9 mouse cellular contexts compared by ENCODE assay signal in the genomic region with DNA sequence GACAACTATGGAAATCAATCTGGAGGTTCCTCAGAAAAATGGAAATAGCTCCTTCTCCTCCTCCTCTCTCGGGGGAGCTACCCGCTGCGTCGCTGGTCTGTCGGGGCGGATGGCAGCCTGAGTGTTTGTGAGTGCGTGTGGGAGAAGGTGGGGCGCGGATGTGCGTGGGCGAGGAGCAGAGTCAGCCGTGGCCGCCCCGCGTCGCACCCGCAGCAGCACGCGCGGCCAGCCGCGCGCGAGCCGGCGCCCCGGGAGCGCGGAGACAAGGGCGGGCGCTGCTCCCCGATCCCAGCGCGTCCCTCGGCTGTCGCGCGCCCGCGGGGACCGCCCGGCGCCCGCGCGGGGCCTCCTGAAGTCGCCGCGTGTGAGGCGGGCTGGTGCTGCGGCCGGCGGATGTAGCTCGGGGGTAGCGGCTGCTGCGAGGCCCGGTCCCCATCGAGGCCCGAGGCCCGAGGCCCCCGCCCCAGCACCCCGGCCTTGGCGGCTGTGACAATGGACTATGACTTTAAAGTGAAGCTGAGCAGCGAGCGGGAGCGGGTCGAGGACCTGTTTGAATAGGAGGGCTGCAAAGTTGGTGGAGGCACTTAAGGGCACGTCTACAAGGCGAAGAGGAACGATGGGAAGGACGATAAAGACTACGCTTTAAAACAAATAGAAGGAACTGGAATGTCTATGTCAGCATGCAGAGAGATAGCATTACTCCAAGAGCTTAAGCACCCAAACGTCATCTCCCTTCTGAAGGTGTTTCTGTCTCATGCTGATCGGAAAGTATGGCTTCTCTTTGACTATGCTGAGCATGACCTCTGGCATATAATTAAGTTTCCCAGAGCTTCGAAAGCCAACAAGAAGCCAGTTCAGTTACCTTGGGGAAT. TPM values are rescaled to one million over a fixed set of nuclear protein-coding genes. Genes with fewer than 3 reads are reported as not detected.
A peak's percentile ranks its signal among the peaks of the same experiment; 100 is the strongest.
DNase-seq lines count a peak whose midpoint lies in the region; ATAC-seq and TF ChIP-seq lines count a peak whose summit lies in the region.
"Had no signal": no experiment of that assay in that cellular context is flagged by ENCODE, and none has a peak within 500 bp of the region (broad histone marks: within the 10 kb centered on the region; RNA-seq: fewer than 3 reads in every experiment).

No protein-coding gene starts in this region.

- H3K4me3 ChIP-seq in forebrain, embryonic 16.5 days (replicated peaks; ENCODE audit: low read length): peak overlapping the region; percentile 57
- H3K4me3 ChIP-seq in layer of hippocampus, adult 2 months: peak overlapping the region; percentile 45
- peak overlapping the region; percentile 31 for H3K4me3 ChIP-seq in liver, embryonic 15.5 days (replicated peaks)
- peak overlapping the region; percentile 37 for H3K4me3 ChIP-seq in stomach, embryonic 14.5 days (ENCODE audit: low read depth, low read length)

- H3K36me3 ChIP-seq in forebrain, embryonic 16.5 days (ENCODE audit: control insufficient read depth, insufficient read depth): no peaks in the 10 kb centered on the region
- H3K36me3 ChIP-seq in liver, embryonic 15.5 days (replicated peaks): no peaks in the 10 kb centered on the region
- H3K36me3 ChIP-seq in stomach, embryonic 14.5 days (ENCODE audit: control insufficient read depth, insufficient read depth, low read length): no peaks in the 10 kb centered on the region

- H3K4me2 ChIP-seq in forebrain, embryonic 16.5 days (ENCODE audit: low read length): peak overlapping the region; percentile 78
- peak overlapping the region; percentile 60 for H3K4me2 ChIP-seq in liver, embryonic 15.5 days
- H3K4me2 ChIP-seq in stomach, embryonic 14.5 days (replicated peaks; ENCODE audit: low read depth, low read length): peak overlapping the region; percentile 82

- intact Hi-C loops in gastrocnemius, postnatal 14 days (cut with DNase I; ENCODE audit: low total_unique reads): no loop called here

- peak; percentile 94 for ATAC-seq in forebrain, embryonic 16.5 days
- ATAC-seq in liver, embryonic 15.5 days (ENCODE audit: insufficient read depth): no peak
- ATAC-seq in stomach, embryonic 14.5 days (ENCODE audit: insufficient number of reproducible peaks, insufficient read depth, low FRiP score, low read depth): peak; percentile 65; the same call in 1 of the 2 replicates

- no peaks in the 10 kb centered on the region for H3K4me1 ChIP-seq in forebrain, embryonic 16.5 days (replicated peaks; ENCODE audit: control insufficient read depth, insufficient read depth, low read length)
- H3K4me1 ChIP-seq in liver, embryonic 15.5 days (replicated peaks): no peaks in the 10 kb centered on the region
- no peaks in the 10 kb centered on the region for H3K4me1 ChIP-seq in stomach, embryonic 14.5 days (ENCODE audit: control insufficient read depth, insufficient read depth, low read length)

- 5% methylated on average over 61 of the region's 75 CpGs for WGBS in forebrain, embryonic 16.5 days
- whole genome bisulfite sequencing in liver, embryonic 15.5 days (ENCODE audit: insufficient replicate concordance): 3% methylated on average over 72 of the region's 75 CpGs
- WGBS in stomach, embryonic 14.5 days: 4% methylated on average over 59 of the region's 75 CpGs

- H3K27ac ChIP-seq in forebrain, embryonic 16.5 days (ENCODE audit: low read length): no peak overlapping the region
- H3K27ac ChIP-seq in layer of hippocampus, adult 2 months: 0 out of 2 replicates have a peak overlapping the region, but pooled peaks have one; percentile 46
- no peak overlapping the region for H3K27ac ChIP-seq in liver, embryonic 15.5 days (replicated peaks)
- H3K27ac ChIP-seq in stomach, embryonic 14.5 days (ENCODE audit: low read length): no peak overlapping the region

- 0 out of 2 replicates have a peak, but pooled peaks cover 2% of the 10 kb centered on the region for H3K27me3 ChIP-seq in forebrain, embryonic 16.5 days (replicated peaks; ENCODE audit: control insufficient read depth, insufficient read depth, low read length)
- H3K27me3 ChIP-seq in liver, embryonic 15.5 days: peaks cover 26% of the 10 kb centered on the region
- no peaks in the 10 kb centered on the region for H3K27me3 ChIP-seq in stomach, embryonic 14.5 days (ENCODE audit: control insufficient read depth, insufficient read depth, low read length)

- peak; percentile 3 for DNase-seq in gastrocnemius, postnatal 14 days
- DNase-seq in gastrocnemius, postnatal 10 days: no peak
- peak; percentile 11 for DNase-seq in adrenal gland, postnatal 14 days
- DNase-seq in layer of hippocampus, adult 2 months (ENCODE audit: low spot score in 2 of 2): peak; percentile 34 to 53
- no peak for DNase-seq in thymus, postnatal 10 days (ENCODE audit: low spot score in 2 of 2)

- peak overlapping the region; percentile 70 for H3K9ac ChIP-seq in forebrain, embryonic 16.5 days (replicated peaks; ENCODE audit: low read depth, low read length)
- no peak overlapping the region for H3K9ac ChIP-seq in liver, embryonic 15.5 days
- H3K9ac ChIP-seq in stomach, embryonic 14.5 days (replicated peaks; ENCODE audit: low read depth, low read length): peak overlapping the region; percentile 10; the same call in 1 of the 2 replicates

- no peak for TF ChIP-seq CTCF in layer of hippocampus, adult 2 months (conservative IDR thresholded peaks at IDR 0.05)

- H3K9me3 ChIP-seq in forebrain, embryonic 16.5 days (ENCODE audit: control insufficient read depth, low read length): no peaks in the 10 kb centered on the region
- H3K9me3 ChIP-seq in liver, embryonic 15.5 days (replicated peaks): no peaks in the 10 kb centered on the region
- no peaks in the 10 kb centered on the region for H3K9me3 ChIP-seq in stomach, embryonic 14.5 days (ENCODE audit: control insufficient read depth, low read depth, low read length)

RNA-seq across cellular contexts. Expression of a gene that starts 3.2 kb away (rescaled TPM):
- not detected for total RNA-seq in gastrocnemius, postnatal 14 days (2021)
- total RNA-seq in gastrocnemius, postnatal 10 days (2021): not detected
- not detected in 2 replicates for total RNA-seq in adrenal gland, postnatal 14 days (2021)
- not detected in 2 replicates for polyA plus RNA-seq in forebrain, embryonic 16.5 days (2015; fragmentation: Nextera tagmentation; extraction: Ambion mirVana)
- total RNA-seq in layer of hippocampus, adult 2 months (2021): not detected
- not detected in 2 replicates for polyA plus RNA-seq in liver, embryonic 15.5 days (2015; fragmentation: Nextera tagmentation; extraction: Ambion mirVana)
- polyA plus RNA-seq in stomach, embryonic 14.5 days (2014; fragmentation: Nextera tagmentation; extraction: Ambion mirVana): not detected in 2 replicates
- polyA plus RNA-seq: large intestine, adult 2 months had no signal

RNA-seq across cellular contexts. Expression of a gene that starts 52.3 kb away (rescaled TPM):
- total RNA-seq in gastrocnemius, postnatal 14 days (2021): not detected
- not detected for total RNA-seq in gastrocnemius, postnatal 10 days (2021)
- total RNA-seq in adrenal gland, postnatal 14 days (2021): not detected in 2 replicates
- polyA plus RNA-seq in forebrain, embryonic 16.5 days (2015; fragmentation: Nextera tagmentation; extraction: Ambion mirVana): not detected in 2 replicates
- total RNA-seq in layer of hippocampus, adult 2 months (2021): not detected
- not detected in 2 replicates for polyA plus RNA-seq in liver, embryonic 15.5 days (2015; fragmentation: Nextera tagmentation; extraction: Ambion mirVana)
- polyA plus RNA-seq in stomach, embryonic 14.5 days (2014; fragmentation: Nextera tagmentation; extraction: Ambion mirVana): not detected in 2 replicates
- polyA plus RNA-seq: large intestine, adult 2 months had no signal

Comparison
In these comparisons a context has a peak if more than half of its experiments do, and no peak if none do; other contexts are left out.
1. DNase-seq: peak in gastrocnemius, postnatal 14 days (single experiment), adrenal gland, postnatal 14 days (single experiment) and layer of hippocampus, adult 2 months (2 of 2); none in gastrocnemius, postnatal 10 days (single experiment) and thymus, postnatal 10 days (0 of 2).
2. Peak in every context shown above with its lines, with median percentiles within 50 percentile points of each other: H3K4me2 ChIP-seq and H3K4me3 ChIP-seq.